Mouse (Mus musculus): ENCODE data around the gene Ccdc183. TPM values are rescaled to one million over a fixed set of nuclear protein-coding genes. Genes with fewer than 3 reads are reported as not detected.

The Ccdc183 gene
- polyA plus RNA-seq, 1 experiment from 2014 or later = 0.33 TPM

DNA sequence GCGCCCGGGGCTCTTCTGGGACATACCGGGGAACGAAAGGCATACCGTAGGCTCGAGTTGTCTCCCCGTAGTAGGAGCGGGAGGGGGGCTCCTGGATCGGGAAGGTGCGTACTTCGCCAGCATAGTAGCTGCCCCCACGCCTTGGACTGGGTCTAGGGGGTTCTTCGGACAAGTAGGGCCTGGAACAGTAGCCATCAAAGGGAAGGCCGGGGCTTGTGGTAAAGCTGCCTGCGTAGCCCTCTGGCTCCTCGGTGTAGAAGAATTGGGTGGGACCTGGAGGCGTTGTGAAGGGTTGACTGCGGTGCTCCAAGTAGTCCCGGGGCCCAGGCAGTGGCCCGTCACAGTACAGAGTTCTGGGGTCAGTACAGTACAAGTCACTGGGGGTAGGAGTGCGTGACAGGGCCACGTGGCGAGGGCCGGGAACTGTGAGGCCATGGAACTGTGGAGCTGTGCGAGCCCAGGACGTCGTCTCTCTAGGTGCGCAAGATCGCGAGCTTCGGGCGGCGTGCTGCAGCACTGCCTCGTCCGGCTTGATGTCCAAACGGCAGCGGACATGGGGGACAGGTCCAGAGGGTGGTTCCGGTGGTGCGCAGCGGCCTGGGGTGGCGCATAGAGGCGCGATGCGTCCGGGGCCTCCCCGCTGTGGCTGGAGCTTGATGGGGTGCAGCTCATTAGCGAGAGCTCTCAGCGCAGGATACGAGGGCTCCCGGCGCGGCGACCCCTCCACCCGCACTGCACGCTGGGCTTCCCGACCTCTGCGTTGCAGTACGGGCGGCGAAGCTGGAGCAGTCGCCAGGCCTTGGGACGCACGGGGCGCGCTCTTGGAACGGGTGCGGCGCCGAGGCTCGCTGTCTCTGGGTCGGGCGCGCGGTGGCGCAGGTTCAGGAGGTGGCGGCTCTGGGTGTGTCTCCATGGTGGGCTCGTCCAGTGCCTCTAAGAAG is 38.4 kb downstream of the Ccdc183 start:
- peak overlapping the region; percentile 26 for H3K4me3 ChIP-seq (ENCODE audit: low read depth, low read length)
- DNase-seq (ENCODE audit: low spot score) (no peak), ATAC-seq (ENCODE audit: low read depth) (no peak)
- H3K9ac ChIP-seq (ENCODE audit: low read depth, low read length) = peak overlapping the region; percentile 38; the same call in 1 of the 2 replicates
- no peak overlapping the region for H3K27ac ChIP-seq (replicated peaks; ENCODE audit: low read depth, low read length)
- peaks cover 15% of the 10 kb centered on the region for H3K36me3 ChIP-seq (ENCODE audit: control insufficient read depth, insufficient read depth, low read length)
- peaks cover 24% of the 10 kb centered on the region for H3K4me1 ChIP-seq (ENCODE audit: control insufficient read depth, insufficient read depth, low read length)
- H3K27me3 ChIP-seq (replicated peaks; ENCODE audit: control insufficient read depth, insufficient read depth, low read length) = peaks cover 50% of the 10 kb centered on the region
- no peaks in the 10 kb centered on the region for H3K9me3 ChIP-seq (ENCODE audit: control insufficient read depth, low read length)
- H3K4me2 ChIP-seq (ENCODE audit: low read depth, low read length) = peak overlapping the region; percentile 46
- 9% methylated on average over 43 of the region's 77 CpGs for WGBS

DNA sequence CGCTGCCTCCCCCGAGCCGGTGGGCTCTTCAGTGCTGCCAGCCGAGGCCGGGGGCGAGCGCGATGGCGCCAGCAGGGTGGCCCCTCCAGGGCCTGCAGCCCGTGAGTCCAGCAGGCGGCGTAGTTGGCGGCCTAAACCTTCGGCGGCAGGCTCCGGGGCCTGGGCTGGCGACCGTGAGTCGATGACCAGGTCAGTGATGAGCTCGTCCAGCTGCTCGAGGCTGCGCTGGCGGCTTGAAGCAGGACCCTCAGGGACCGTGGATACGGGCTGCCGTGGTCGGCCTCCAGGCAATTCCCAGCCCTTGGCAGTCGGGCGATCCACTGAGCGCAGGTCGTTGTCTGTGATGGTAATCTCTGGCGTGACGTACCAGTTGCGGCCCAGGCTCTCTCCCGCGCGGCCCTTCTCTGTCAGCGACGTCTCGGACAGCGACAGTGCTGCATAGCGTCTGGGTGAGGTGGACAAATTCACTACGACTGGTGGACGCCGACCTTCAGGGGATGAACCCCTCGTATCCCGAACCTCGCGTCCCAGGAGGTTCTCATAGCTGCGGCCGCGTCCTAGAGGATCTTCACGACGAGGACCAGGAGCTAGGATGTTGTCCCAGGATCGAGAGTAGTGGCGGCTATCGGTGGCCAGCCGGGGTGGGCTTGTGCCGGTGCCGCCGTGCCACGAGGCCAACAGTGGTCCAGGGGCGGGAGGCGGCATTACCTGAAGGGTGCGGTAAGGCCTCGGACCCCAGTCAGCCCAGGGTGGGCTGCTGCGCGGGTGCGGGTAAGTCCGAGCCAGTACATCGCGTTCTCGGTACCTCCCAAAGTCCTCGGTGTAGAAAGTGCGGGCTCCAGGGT is 39.3 kb downstream of the Ccdc183 start:
- H3K4me2 ChIP-seq (ENCODE audit: low read depth, low read length) = peak overlapping the region; percentile 46
- H3K4me1 ChIP-seq (ENCODE audit: control insufficient read depth, insufficient read depth, low read length) = peaks cover 33% of the 10 kb centered on the region
- H3K4me3 ChIP-seq (ENCODE audit: low read depth, low read length) = peak overlapping the region; percentile 26
- WGBS = 8% methylated on average over 46 of the region's 75 CpGs
- ATAC-seq (ENCODE audit: low read depth) (no peak), DNase-seq (ENCODE audit: low spot score) (no peak)
- peaks cover 50% of the 10 kb centered on the region for H3K27me3 ChIP-seq (replicated peaks; ENCODE audit: control insufficient read depth, insufficient read depth, low read length)
- peaks cover 9% of the 10 kb centered on the region for H3K36me3 ChIP-seq (ENCODE audit: control insufficient read depth, insufficient read depth, low read length)
- no peaks in the 10 kb centered on the region for H3K9me3 ChIP-seq (ENCODE audit: control insufficient read depth, low read length)
- H3K27ac ChIP-seq (replicated peaks; ENCODE audit: low read depth, low read length) = no peak overlapping the region
- peak overlapping the region; percentile 45; the same call in 1 of the 2 replicates for H3K9ac ChIP-seq (ENCODE audit: low read depth, low read length)

- no peaks in the 10 kb centered on the region for H3K9me3 ChIP-seq (ENCODE audit: control insufficient read depth, low read length)
- peak overlapping the region; percentile 26 for H3K4me3 ChIP-seq (ENCODE audit: low read depth, low read length)
- H3K36me3 ChIP-seq (ENCODE audit: control insufficient read depth, insufficient read depth, low read length) = 0 out of 2 replicates have a peak, but pooled peaks cover 6% of the 10 kb centered on the region
- WGBS = 15% methylated on average over 77 of the region's 92 CpGs
- peak overlapping the region; percentile 45; the same call in 1 of the 2 replicates for H3K9ac ChIP-seq (ENCODE audit: low read depth, low read length)
- DNase-seq (ENCODE audit: low spot score) (no peak), ATAC-seq (ENCODE audit: low read depth) (no peak)
- peaks cover 50% of the 10 kb centered on the region for H3K27me3 ChIP-seq (replicated peaks; ENCODE audit: control insufficient read depth, insufficient read depth, low read length)
- no peak overlapping the region for H3K27ac ChIP-seq (replicated peaks; ENCODE audit: low read depth, low read length)
- H3K4me1 ChIP-seq (ENCODE audit: control insufficient read depth, insufficient read depth, low read length) = peaks cover 32% of the 10 kb centered on the region
- peak overlapping the region; percentile 46 for H3K4me2 ChIP-seq (ENCODE audit: low read depth, low read length)
Observed at GRCm38 (mm10) chr2:25576965-25577891, 40.2 kb downstream of the Ccdc183 start.

- no peak overlapping the region for H3K4me3 ChIP-seq (ENCODE audit: low read depth, low read length)
- peaks cover 32% of the 10 kb centered on the region for H3K4me1 ChIP-seq (ENCODE audit: control insufficient read depth, insufficient read depth, low read length)
- H3K36me3 ChIP-seq (ENCODE audit: control insufficient read depth, insufficient read depth, low read length) = peaks cover 11% of the 10 kb centered on the region; the same call in 1 of the 2 replicates
- no peaks in the 10 kb centered on the region for H3K9me3 ChIP-seq (ENCODE audit: control insufficient read depth, low read length)
- WGBS = 77% methylated on average over 16 of the region's 16 CpGs
- peaks cover 50% of the 10 kb centered on the region for H3K27me3 ChIP-seq (replicated peaks; ENCODE audit: control insufficient read depth, insufficient read depth, low read length)
- H3K27ac ChIP-seq (replicated peaks; ENCODE audit: low read depth, low read length) = no peak overlapping the region
- no peak overlapping the region for H3K9ac ChIP-seq (ENCODE audit: low read depth, low read length)
- ATAC-seq (ENCODE audit: low read depth) (no peak), DNase-seq (ENCODE audit: low spot score) (no peak)
- peak overlapping the region; percentile 91; the same call in 1 of the 2 replicates for H3K4me2 ChIP-seq (ENCODE audit: low read depth, low read length)
Observed at GRCm38 (mm10) chr2:25576028-25576850, 41.2 kb downstream of the Ccdc183 start.

GRCm38 (mm10) chr2:25575432-25576027 is 41.9 kb downstream of the Ccdc183 start:
- Histone ChIP-seq H3K9me3 (ENCODE audit: control insufficient read depth, low read length) (no peaks in the 10 kb centered on the region), H3K4me1 (ENCODE audit: control insufficient read depth, insufficient read depth, low read length) (peaks cover 32% of the 10 kb centered on the region), H3K4me3 (ENCODE audit: low read depth, low read length) (peak overlapping the region; percentile 67), H3K4me2 (ENCODE audit: low read depth, low read length) (peak overlapping the region; percentile 91), H3K27ac (replicated peaks; ENCODE audit: low read depth, low read length) (peak overlapping the region; percentile 92), H3K9ac (ENCODE audit: low read depth, low read length) (peak overlapping the region; percentile 71), H3K36me3 (ENCODE audit: control insufficient read depth, insufficient read depth, low read length) (peaks cover 17% of the 10 kb centered on the region; the same call in 1 of the 2 replicates), H3K27me3 (replicated peaks; ENCODE audit: control insufficient read depth, insufficient read depth, low read length) (peaks cover 45% of the 10 kb centered on the region)
- peak; percentile 59 for DNase-seq (ENCODE audit: low spot score)
- WGBS = 6% methylated on average over 21 of the region's 21 CpGs
- no peak for ATAC-seq (ENCODE audit: low read depth)

- H3K4me2 ChIP-seq (ENCODE audit: low read depth, low read length) = peak within 1 kb of the TSS; percentile 91
Observed at GRCm38 (mm10) chr2:25574579-25575431, 42.7 kb downstream of the Ccdc183 start, which contains the start of the genes Mamdc4 and Phpt1. Mamdc4 (minus strand) TSS chr2:25574845. Phpt1 (minus strand) TSS chr2:25575224.

More at GRCm38 (mm10) chr2:25574579-25575431, 42.7 kb downstream of the Ccdc183 start, which contains the start of the genes Mamdc4 and Phpt1:
- Histone ChIP-seq H3K27me3 (replicated peaks; ENCODE audit: control insufficient read depth, insufficient read depth, low read length) (peaks cover 38% of the 10 kb centered on the region), H3K4me1 (ENCODE audit: control insufficient read depth, insufficient read depth, low read length) (peaks cover 32% of the 10 kb centered on the region), H3K27ac (replicated peaks; ENCODE audit: low read depth, low read length) (peak within 1 kb of the TSS; percentile 92), H3K9me3 (ENCODE audit: control insufficient read depth, low read length) (no peaks in the 10 kb centered on the region), H3K9ac (ENCODE audit: low read depth, low read length) (peak within 1 kb of the TSS; percentile 71), H3K4me3 (ENCODE audit: low read depth, low read length) (peak within 1 kb of the TSS; percentile 67), H3K36me3 (ENCODE audit: control insufficient read depth, insufficient read depth, low read length) (peaks cover 21% of the 10 kb centered on the region)
- ATAC-seq (ENCODE audit: low read depth) (peak; percentile 99), DNase-seq (ENCODE audit: low spot score) (peak; percentile 100)
- under 1% methylated on average over 38 of the region's 45 CpGs for WGBS

Measured in embryonic facial prominence, embryonic 14.5 days (tissue).